ENCODE assay signal across 29 mouse cellular contexts in the genomic region with DNA sequence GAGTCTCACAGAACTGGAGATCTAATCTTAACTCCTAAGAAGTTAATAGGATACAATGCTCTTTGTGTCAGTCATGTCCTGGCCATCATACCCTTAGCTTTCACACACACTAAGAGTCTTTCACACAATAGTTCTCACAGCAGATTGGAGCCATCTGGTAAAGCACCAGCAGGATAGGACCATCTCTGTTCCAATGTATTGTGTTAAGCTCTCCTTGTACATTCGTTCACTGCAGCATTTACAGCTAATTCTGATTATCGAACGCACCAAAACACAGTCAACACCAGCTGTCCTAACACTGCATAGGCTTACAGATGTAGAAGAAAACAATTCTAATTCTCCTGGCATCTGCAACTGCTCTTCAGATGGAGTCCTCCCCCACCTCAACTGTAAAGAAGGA. TPM values are rescaled to one million over a fixed set of nuclear protein-coding genes. Genes with fewer than 3 reads are reported as not detected.
"Had no signal": no experiment of that assay in that cellular context is flagged by ENCODE, and none has a peak within 500 bp of the region (broad histone marks: within the 10 kb centered on the region; RNA-seq: fewer than 3 reads in every experiment).

No protein-coding gene starts in this region.

- H3K4me2 ChIP-seq: limb, embryonic 13.5 days; liver, embryonic 12.5 days; liver, embryonic 15.5 days; lung, embryonic 15.5 days; midbrain, embryonic 13.5 days; neural tube, embryonic 13.5 days had no signal

- H3K4me1 ChIP-seq: limb, embryonic 10.5 days; limb, embryonic 13.5 days; lung, embryonic 15.5 days; midbrain, embryonic 10.5 days; midbrain, embryonic 13.5 days; neural tube, embryonic 13.5 days had no signal

- H3K9ac ChIP-seq: limb, embryonic 13.5 days; liver, embryonic 12.5 days; liver, embryonic 15.5 days; lung, embryonic 15.5 days; midbrain, embryonic 13.5 days; neural tube, embryonic 13.5 days had no signal

- ATAC-seq: inflammation-experienced regulatory T-cells, adult 6 months; intestine, embryonic 16.5 days; liver, embryonic 12.5 days; midbrain, embryonic 13.5 days; midbrain, embryonic 16.5 days had no signal

- DNase-seq: kidney, adult 18-20 months; kidney, adult 9 months; kidney, postnatal 14 days; kidney, postnatal 4 days; liver; lung, adult 18-20 months; lung, postnatal 10 days; lung, postnatal 36 days; right cerebral cortex, adult 18-20 months; thymus, adult 2 months; thymus, postnatal 14 days; thymus, postnatal 4 days had no signal

- H3K27ac ChIP-seq: limb, embryonic 10.5 days; limb, embryonic 13.5 days; liver, embryonic 12.5 days; liver, embryonic 15.5 days; lung, embryonic 15.5 days; midbrain, embryonic 10.5 days; midbrain, embryonic 13.5 days; neural tube, embryonic 13.5 days; stomach, postnatal 0 days had no signal

- H3K27me3 ChIP-seq: limb, embryonic 13.5 days; liver, embryonic 12.5 days; liver, embryonic 15.5 days; lung, embryonic 15.5 days; megakaryocyte, embryonic 14.5 days; midbrain, embryonic 13.5 days; neural tube, embryonic 13.5 days had no signal

- H3K9me3 ChIP-seq: limb, embryonic 10.5 days; limb, embryonic 13.5 days; liver, embryonic 12.5 days; liver, embryonic 15.5 days; lung, embryonic 15.5 days; megakaryocyte, embryonic 14.5 days; midbrain, embryonic 13.5 days; neural tube, embryonic 13.5 days had no signal

- H3K4me3 ChIP-seq: limb, embryonic 10.5 days; limb, embryonic 13.5 days; liver, embryonic 12.5 days; liver, embryonic 15.5 days; lung, embryonic 15.5 days; megakaryocyte, embryonic 14.5 days; midbrain, embryonic 10.5 days; midbrain, embryonic 13.5 days; myocyte; neural tube, embryonic 13.5 days had no signal

RNA-seq across cellular contexts. Expression of a gene that starts 32.2 kb away (rescaled TPM):
- total RNA-seq: monocyte, adult 5-6 weeks; neutrophil, adult 5-6 weeks had no signal
- polyA plus RNA-seq: small intestine, adult 2 months had no signal
